Mouse (Mus musculus) frontal cortex, postnatal 25 days (tissue): ENCODE measurements at regions not wholly inside any gene's neighbourhood (a gene's known extent, or its start where the extent isn't known, plus 50 kb on each side); places are given as distances from the start of the nearest gene placed in this dataset.

Experiments used
- DNase-seq, 2 experiments: peaks; one replicate each; pipeline ENCODE4 v3.0.0; 2022; ENCODE audit warnings: low spot score in 2 of 2

DNA sequence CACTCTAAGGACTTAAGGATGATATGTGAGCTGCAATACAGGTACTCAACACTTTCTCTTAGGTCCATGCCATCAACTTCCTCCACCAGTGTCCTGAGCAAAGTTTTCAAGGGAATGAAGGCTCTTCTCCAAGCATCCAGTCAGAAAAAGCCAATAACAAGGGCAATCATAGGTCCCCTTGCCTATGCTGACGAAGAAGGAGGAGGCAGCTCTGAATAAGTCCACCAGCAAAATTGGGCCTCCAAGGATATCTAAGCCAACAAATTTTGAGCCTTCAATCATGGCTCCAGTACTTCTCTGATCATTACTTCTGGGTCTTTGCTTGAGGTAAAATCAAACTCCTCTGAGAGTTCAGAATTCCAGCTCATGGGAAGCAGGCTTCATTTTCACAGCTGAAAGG, 293.1 kb downstream of the Snurf start:
- peak; percentile 48 to 57 for DNase-seq
